Mouse (Mus musculus) kidney, embryonic 16.5 days (tissue): ENCODE data around the gene Lair1. TPM values are rescaled to one million over a fixed set of nuclear protein-coding genes. Genes with fewer than 3 reads are reported as not detected.

ENCODE experiments used
- ATAC-seq: fragments of 200-750 bp; cut with Nextera tagmentation; 2 replicates; pipeline ENCODE4 v1.8.0; 2017; ENCODE audit warnings: moderate TSS enrichment; ENCODE audit not compliant: low FRiP score, low TSS enrichment
- H3K27ac ChIP-seq: fragments of 300-500 bp; sonication (generic); 2 replicates; pipeline ENCODE4 v1.5.1; 2014; ENCODE audit warnings: low read length
- H3K27me3 ChIP-seq: fragments of 300-500 bp; sonication (generic); 2 replicates; pipeline ENCODE4 v1.6.1; 2014; ENCODE audit warnings: low read length, control low read depth, mixed read lengths; ENCODE audit not compliant: insufficient read depth
- H3K36me3 ChIP-seq: fragments of 300-500 bp; sonication (generic); 2 replicates; pipeline ENCODE4 v1.6.1; 2014; ENCODE audit warnings: low read length, control low read depth, mixed read lengths; ENCODE audit not compliant: insufficient read depth
- H3K4me1 ChIP-seq: fragments of 300-500 bp; sonication (generic); 2 replicates; pipeline ENCODE4 v1.6.1; 2014; ENCODE audit warnings: low read length, control low read depth, mixed read lengths; ENCODE audit not compliant: insufficient read depth
- H3K4me2 ChIP-seq: fragments of 300-500 bp; sonication (generic); replicated peaks from 2 replicates; pipeline ENCODE4 v1.6.1; 2014; ENCODE audit warnings: low read depth, low read length
- H3K4me3 ChIP-seq: fragments of 300-500 bp; sonication (generic); 2 replicates; pipeline ENCODE4 v1.5.1; 2014; ENCODE audit warnings: mild to moderate bottlenecking, low read length
- H3K9ac ChIP-seq: fragments of 300-500 bp; sonication (generic); replicated peaks from 2 replicates; pipeline ENCODE4 v1.6.1; 2014; ENCODE audit warnings: low read length
- H3K9me3 ChIP-seq: fragments of 300-500 bp; sonication (generic); 2 replicates; pipeline ENCODE4 v1.6.1; 2016; ENCODE audit warnings: low read length, control low read depth
- WGBS: fragments of 180-500 bp; shearing (Covaris S2); extraction: QIAGEN DNeasy Blood & Tissue Kit; methylation state at CpG from one replicate; pipeline ENCODE4 v1.1.7; 2014; 5-methylcytosine and 5-hydroxymethylcytosine counted together
- polyA plus RNA-seq: library from polyadenylated mRNA; unstranded; fragments of >200 nt; fragmentation: Nextera tagmentation; extraction: Ambion mirVana; gene quantifications from 2 replicates; pipeline ENCODE4 v1.2.1, GENCODE M21; 2015

The Lair1 gene
- 0.90 and 1.4 TPM in 2 replicates for polyA plus RNA-seq

GRCm38 (mm10) chr7:4063013-4063412 lies at the start of gene Lair1:
Lair1 (minus strand) TSS chr7:4063204.
- Histone ChIP-seq H3K27me3 (no peaks in the 10 kb centered on the region), H3K4me1 (no peaks in the 10 kb centered on the region), H3K36me3 (no peaks in the 10 kb centered on the region), H3K9me3 (no peaks in the 10 kb centered on the region), H3K27ac (no peak within 1 kb of the TSS), H3K4me3 (no peak within 1 kb of the TSS), H3K4me2 (no peak within 1 kb of the TSS), H3K9ac (no peak within 1 kb of the TSS)
- no peak for ATAC-seq
- WGBS: 66% methylated on average over 2 of the region's 2 CpGs

GRCm38 (mm10) chr7:4111766-4112165 lies 48.8 kb upstream of the Lair1 start:
- Histone ChIP-seq H3K4me1 (no peaks in the 10 kb centered on the region), H3K9me3 (no peaks in the 10 kb centered on the region), H3K9ac (no peak overlapping the region), H3K27ac (no peak overlapping the region), H3K27me3 (no peaks in the 10 kb centered on the region; the same call in 1 of the 2 replicates), H3K4me2 (no peak overlapping the region), H3K4me3 (no peak overlapping the region), H3K36me3 (no peaks in the 10 kb centered on the region)
- no peak for ATAC-seq
- 58% methylated on average over 3 of the region's 3 CpGs for WGBS

- Histone ChIP-seq H3K9ac (no peak overlapping the region), H3K4me3 (no peak overlapping the region), H3K4me2 (no peak overlapping the region), H3K4me1 (no peaks in the 10 kb centered on the region), H3K27me3 (no peaks in the 10 kb centered on the region; the same call in 1 of the 2 replicates), H3K27ac (no peak overlapping the region), H3K9me3 (no peaks in the 10 kb centered on the region), H3K36me3 (no peaks in the 10 kb centered on the region)
- no peak for ATAC-seq
- 24% methylated on average over 4 of the region's 4 CpGs for WGBS
These were observed 40.4 kb upstream of the Lair1 start for GRCm38 (mm10) chr7:4103411-4103810.

- H3K9me3 ChIP-seq: no peaks in the 10 kb centered on the region
- no peaks in the 10 kb centered on the region for H3K4me1 ChIP-seq
- H3K36me3 ChIP-seq: no peaks in the 10 kb centered on the region
- H3K9ac ChIP-seq: no peak overlapping the region
- H3K4me3 ChIP-seq: no peak overlapping the region
- no peak overlapping the region for H3K27ac ChIP-seq
- H3K4me2 ChIP-seq: no peak overlapping the region
- H3K27me3 ChIP-seq: no peaks in the 10 kb centered on the region
- WGBS: 82% methylated on average over 5 of the region's 5 CpGs
- ATAC-seq: no peak
These were observed 38.1 kb upstream of the Lair1 start for GRCm38 (mm10) chr7:4101144-4101543.

GRCm38 (mm10) chr7:4098832-4099231 lies 35.8 kb upstream of the Lair1 start:
- Histone ChIP-seq H3K27ac (no peak overlapping the region), H3K4me1 (no peaks in the 10 kb centered on the region), H3K4me3 (no peak overlapping the region), H3K9me3 (no peaks in the 10 kb centered on the region), H3K4me2 (no peak overlapping the region), H3K9ac (no peak overlapping the region), H3K27me3 (no peaks in the 10 kb centered on the region), H3K36me3 (no peaks in the 10 kb centered on the region)
- ATAC-seq: no peak
- 69% methylated on average over 2 of the region's 2 CpGs for WGBS

- H3K4me1 ChIP-seq: no peaks in the 10 kb centered on the region
These were observed 35.3 kb upstream of the Lair1 start for GRCm38 (mm10) chr7:4098301-4098700.

GRCm38 (mm10) chr7:4091170-4091569 lies 28.2 kb upstream of the Lair1 start:
- no peaks in the 10 kb centered on the region for H3K9me3 ChIP-seq
- WGBS: 51% methylated on average over 8 of the region's 8 CpGs
- H3K36me3 ChIP-seq: no peaks in the 10 kb centered on the region
- H3K4me2 ChIP-seq: no peak overlapping the region
- no peaks in the 10 kb centered on the region for H3K27me3 ChIP-seq
- no peak overlapping the region for H3K9ac ChIP-seq
- H3K27ac ChIP-seq: no peak overlapping the region
- H3K4me3 ChIP-seq: no peak overlapping the region
- no peak for ATAC-seq
- no peaks in the 10 kb centered on the region for H3K4me1 ChIP-seq

More at GRCm38 (mm10) chr7:4098301-4098700, 35.3 kb upstream of the Lair1 start:
- H3K36me3 ChIP-seq: no peaks in the 10 kb centered on the region
- no peak for ATAC-seq
- WGBS: 70% methylated on average over 2 of the region's 2 CpGs
- no peak overlapping the region for H3K27ac ChIP-seq
- no peaks in the 10 kb centered on the region for H3K27me3 ChIP-seq
- H3K4me2 ChIP-seq: no peak overlapping the region
- H3K4me3 ChIP-seq: no peak overlapping the region
- no peaks in the 10 kb centered on the region for H3K9me3 ChIP-seq
- H3K9ac ChIP-seq: no peak overlapping the region

GRCm38 (mm10) chr7:4088679-4089078 lies 25.7 kb upstream of the Lair1 start:
- WGBS: 85% methylated on average over 2 of the region's 2 CpGs
- H3K4me1 ChIP-seq: no peaks in the 10 kb centered on the region
- ATAC-seq: no peak
- no peak overlapping the region for H3K27ac ChIP-seq
- no peak overlapping the region for H3K4me2 ChIP-seq
- no peaks in the 10 kb centered on the region for H3K9me3 ChIP-seq
- no peaks in the 10 kb centered on the region for H3K36me3 ChIP-seq
- H3K9ac ChIP-seq: no peak overlapping the region
- no peak overlapping the region for H3K4me3 ChIP-seq
- H3K27me3 ChIP-seq: no peaks in the 10 kb centered on the region

GRCm38 (mm10) chr7:4087896-4088480 lies 25.0 kb upstream of the Lair1 start:
- H3K9ac ChIP-seq: no peak overlapping the region
- no peak overlapping the region for H3K4me2 ChIP-seq
- 78% methylated on average over 6 of the region's 6 CpGs for WGBS
- H3K9me3 ChIP-seq: no peaks in the 10 kb centered on the region
- H3K4me1 ChIP-seq: no peaks in the 10 kb centered on the region
- H3K4me3 ChIP-seq: no peak overlapping the region
- no peak overlapping the region for H3K27ac ChIP-seq
- no peaks in the 10 kb centered on the region for H3K27me3 ChIP-seq
- no peaks in the 10 kb centered on the region for H3K36me3 ChIP-seq
- ATAC-seq: no peak

- Histone ChIP-seq H3K9ac (no peak overlapping the region), H3K9me3 (no peaks in the 10 kb centered on the region), H3K4me3 (no peak overlapping the region), H3K27ac (no peak overlapping the region), H3K4me1 (no peaks in the 10 kb centered on the region), H3K4me2 (no peak overlapping the region), H3K27me3 (no peaks in the 10 kb centered on the region), H3K36me3 (no peaks in the 10 kb centered on the region)
- ATAC-seq: no peak
- 76% methylated on average over 4 of the region's 4 CpGs for WGBS
These were observed 24.4 kb upstream of the Lair1 start for GRCm38 (mm10) chr7:4087238-4087895.
